Mouse (Mus musculus) ES-Bruce4 (cell line): ENCODE results near the gene Ifitm1. TPM values are rescaled to one million over a fixed set of nuclear protein-coding genes. Genes with fewer than 3 reads are reported as not detected.

Experiments used
- H3K27ac ChIP-seq: 2 replicates; pipeline ENCODE4 v1.5.1; 2012; ENCODE audit warnings: low read length, inconsistent platforms; ENCODE audit not compliant: insufficient read depth
- H3K27me3 ChIP-seq: 2 replicates; pipeline ENCODE4 v1.6.1; 2012; ENCODE audit warnings: mild to moderate bottlenecking, low read length, inconsistent platforms; ENCODE audit not compliant: control insufficient read depth, poor library complexity, insufficient read depth, severe bottlenecking
- H3K36me3 ChIP-seq: 2 replicates; pipeline ENCODE4 v1.6.1; 2012; ENCODE audit warnings: inconsistent platforms, mild to moderate bottlenecking, low read length, moderate library complexity; ENCODE audit not compliant: control insufficient read depth, poor library complexity, insufficient read depth, severe bottlenecking
- H3K4me1 ChIP-seq: one replicate; pipeline ENCODE4 v1.8.1; 2011; ENCODE audit warnings: low read length; ENCODE audit not compliant: control insufficient read depth, insufficient read depth
- H3K4me3 ChIP-seq: 2 replicates; pipeline ENCODE4 v1.5.1; 2011; ENCODE audit warnings: low read depth, mild to moderate bottlenecking, low read length
- H3K9ac ChIP-seq: 2 replicates; pipeline ENCODE4 v1.6.1; 2012; ENCODE audit warnings: low read depth, mild to moderate bottlenecking, inconsistent platforms; ENCODE audit not compliant: poor library complexity, severe bottlenecking
- H3K9me3 ChIP-seq: replicated peaks from 2 replicates; pipeline ENCODE4 v1.6.1; 2012; ENCODE audit warnings: mild to moderate bottlenecking, low read length, inconsistent platforms; ENCODE audit not compliant: control insufficient read depth, poor library complexity, insufficient read depth, severe bottlenecking
- CTCF ChIP-seq: IDR thresholded peaks from one replicate; pipeline ENCODE4 v1.8.1; 2011; ENCODE audit warnings: low read depth, low read length
- EP300 ChIP-seq: IDR thresholded peaks from 2 replicates; pipeline ENCODE4 v1.6.1; 2011; ENCODE audit warnings: low read depth, low read length; ENCODE audit not compliant: insufficient read depth
- POLR2A ChIP-seq: IDR thresholded peaks from one replicate; pipeline ENCODE4 v1.8.1; 2011; ENCODE audit warnings: low read length; ENCODE audit not compliant: insufficient read depth
- polyA plus RNA-seq: library from polyadenylated mRNA; stranded (reverse); fragments of >200 nt; gene quantifications from 2 replicates; pipeline ENCODE4 v1.2.4, GENCODE M21; 2011; ENCODE audit warnings: low read depth; ENCODE audit not compliant: missing spikeins, insufficient read depth, insufficient read length

The Ifitm1 gene
- polyA plus RNA-seq, 1 experiment, result 501 TPM

DNA sequence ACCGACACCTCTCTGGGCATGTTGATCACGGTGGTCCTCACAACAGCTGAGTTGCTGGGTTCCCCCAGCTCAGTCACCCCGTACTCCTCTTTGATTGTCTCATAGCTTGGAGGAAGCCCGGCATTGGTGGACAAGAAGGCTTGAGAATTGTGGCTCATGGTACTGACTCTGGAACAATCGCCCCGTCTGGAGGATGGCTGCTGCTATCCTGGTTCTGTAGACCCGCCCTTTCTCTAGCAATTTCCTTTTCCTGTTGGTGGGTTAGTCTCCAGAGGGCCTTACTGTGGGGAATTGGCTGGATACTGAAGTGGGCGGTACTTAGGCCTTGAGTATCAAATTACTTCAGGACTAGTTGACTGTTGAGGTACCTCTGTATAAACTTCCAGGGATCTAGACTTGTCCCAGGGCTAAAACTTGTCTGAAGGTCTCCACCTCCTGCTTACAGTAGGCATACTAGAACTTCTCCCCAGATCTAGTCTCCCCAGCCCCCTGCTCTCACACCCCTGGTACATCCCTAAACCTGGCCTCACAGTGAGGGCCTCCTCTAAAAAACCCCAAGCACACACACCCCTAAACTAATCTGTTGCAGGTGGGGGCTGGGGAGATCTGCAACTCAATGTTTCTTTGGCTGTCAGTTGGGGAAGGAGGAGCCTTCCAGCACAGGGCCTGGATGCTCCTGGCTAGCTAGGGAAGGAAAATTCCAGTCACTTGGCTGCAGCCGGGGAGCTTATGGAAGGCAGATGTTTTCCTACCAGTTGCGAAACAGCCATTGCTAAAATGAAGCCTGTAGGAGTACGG lies 11.1 kb upstream of the Ifitm1 start, which contains the start of the genes Gm45717 and Ifitm2:
Gm45717 (minus strand) TSS at position 180 of the 798 bp plus-strand sequence.
Ifitm2 (minus strand) TSS at position 230 of the 798 bp plus-strand sequence.
- peaks cover 10% of the 10 kb centered on the region for H3K4me1 ChIP-seq
- TF ChIP-seq EP300 (peak; percentile 82), CTCF (no peak), POLR2A (peak; percentile 74)
- peaks cover 13% of the 10 kb centered on the region for H3K36me3 ChIP-seq
- H3K4me3 ChIP-seq, result peak within 1 kb of the TSS; percentile 95
- peak within 1 kb of the TSS; percentile 82 for H3K9ac ChIP-seq
- no peaks in the 10 kb centered on the region for H3K9me3 ChIP-seq
- peak within 1 kb of the TSS; percentile 96 for H3K27ac ChIP-seq
- H3K27me3 ChIP-seq, result no peaks in the 10 kb centered on the region

- no peaks in the 10 kb centered on the region for H3K9me3 ChIP-seq
- no peaks in the 10 kb centered on the region for H3K27me3 ChIP-seq
- H3K4me1 ChIP-seq, result peaks cover 13% of the 10 kb centered on the region
- H3K4me3 ChIP-seq, result peak overlapping the region; percentile 53
- H3K27ac ChIP-seq, result peak overlapping the region; percentile 96
- peak overlapping the region; percentile 82; the same call in 1 of the 2 replicates for H3K9ac ChIP-seq
- TF ChIP-seq POLR2A (no peak), EP300 (no peak), CTCF (no peak)
- peaks cover 13% of the 10 kb centered on the region for H3K36me3 ChIP-seq
These were observed 10.5 kb upstream of the Ifitm1 start for GRCm38 (mm10) chr7:140956556-140956869.

DNA sequence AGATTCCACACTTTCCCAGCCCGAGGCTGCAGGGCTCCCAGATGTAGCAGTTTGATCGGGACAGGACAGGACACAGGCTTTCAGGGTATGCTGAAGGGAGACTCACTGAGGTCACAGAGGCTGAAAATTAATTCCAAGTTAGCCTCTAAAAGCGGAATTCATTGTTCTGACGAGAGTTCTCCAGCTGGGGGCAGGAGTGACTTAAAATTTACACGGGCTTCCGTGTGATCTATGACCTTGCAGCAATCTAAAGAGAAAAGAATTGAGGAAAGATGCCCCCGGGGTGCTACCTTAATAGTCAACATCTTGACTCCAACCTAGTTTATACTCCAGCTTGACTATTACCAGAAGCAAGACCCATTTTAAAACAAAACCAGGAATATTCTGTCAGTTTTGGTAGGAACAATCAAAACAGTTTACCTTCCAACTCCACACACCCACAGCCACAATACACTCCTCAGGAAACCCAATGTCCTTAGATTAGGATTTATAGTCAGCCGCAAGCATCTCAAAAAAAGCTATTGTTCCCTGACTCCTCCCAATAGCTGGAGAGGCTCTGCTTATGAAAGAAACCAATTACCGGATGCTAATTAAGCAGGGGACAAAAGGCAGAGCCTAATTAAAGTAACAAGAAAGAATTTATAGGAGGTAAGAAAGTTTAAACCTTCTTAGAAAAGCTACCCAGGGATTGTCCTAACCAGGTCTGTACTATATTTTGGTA lies 7.7 kb upstream of the Ifitm1 start:
- Histone ChIP-seq H3K27ac (peak overlapping the region; percentile 99), H3K9me3 (no peaks in the 10 kb centered on the region), H3K27me3 (no peaks in the 10 kb centered on the region), H3K36me3 (0 out of 2 replicates have a peak, but pooled peaks cover under 1% of the 10 kb centered on the region), H3K9ac (peak overlapping the region; percentile 58), H3K4me3 (no peak overlapping the region), H3K4me1 (peaks cover 8% of the 10 kb centered on the region)
- TF ChIP-seq POLR2A (no peak), CTCF (no peak), EP300 (no peak)

- Histone ChIP-seq H3K27ac (peak overlapping the region; percentile 99), H3K27me3 (no peaks in the 10 kb centered on the region), H3K36me3 (no peaks in the 10 kb centered on the region), H3K9me3 (no peaks in the 10 kb centered on the region), H3K4me3 (no peak overlapping the region), H3K9ac (no peak overlapping the region), H3K4me1 (peaks cover 9% of the 10 kb centered on the region)
- no peak for TF ChIP-seq POLR2A
- TF ChIP-seq EP300, result peak; percentile 78
These were observed 7.0 kb upstream of the Ifitm1 start for GRCm38 (mm10) chr7:140960026-140960425.

- peak overlapping the region; percentile 53; the same call in 1 of the 2 replicates for H3K27ac ChIP-seq
- H3K27me3 ChIP-seq, result no peaks in the 10 kb centered on the region
- peaks cover 9% of the 10 kb centered on the region for H3K4me1 ChIP-seq
- no peak overlapping the region for H3K9ac ChIP-seq
- H3K36me3 ChIP-seq, result no peaks in the 10 kb centered on the region
- H3K4me3 ChIP-seq, result no peak overlapping the region
- TF ChIP-seq CTCF, result no peak
- peak; percentile 47; the same call in 1 of the 2 replicates for TF ChIP-seq EP300
- TF ChIP-seq POLR2A, result no peak
- H3K9me3 ChIP-seq, result no peaks in the 10 kb centered on the region
These were observed 5.6 kb upstream of the Ifitm1 start for GRCm38 (mm10) chr7:140961416-140961815.

GRCm38 (mm10) chr7:140962733-140963132 lies 4.3 kb upstream of the Ifitm1 start:
- peak overlapping the region; percentile 36 for H3K4me3 ChIP-seq
- H3K36me3 ChIP-seq, result no peaks in the 10 kb centered on the region
- peak overlapping the region; percentile 12; the same call in 1 of the 2 replicates for H3K9ac ChIP-seq
- TF ChIP-seq EP300 (peak; percentile 93), POLR2A (no peak)
- peak overlapping the region; percentile 91 for H3K27ac ChIP-seq
- peaks cover 8% of the 10 kb centered on the region for H3K4me1 ChIP-seq
- H3K27me3 ChIP-seq, result no peaks in the 10 kb centered on the region
- no peaks in the 10 kb centered on the region for H3K9me3 ChIP-seq
